Mouse (Mus musculus) adrenal gland (tissue): ENCODE results near the gene Sorbs1.
"Not testable (repeated sequence)": the region's sequence is repeated elsewhere in the genome, so short reads cannot be mapped to it uniquely, and the experiment has no call there.

Experiments used
- intact Hi-C: fragments of 180-260 bp; cut with DNase I; formaldehyde crosslinking; loops from one replicate; pipeline ENCODE4 v1.15.1; 2025
- long read RNA-seq, 2 experiments: library from polyadenylated mRNA; unstranded; transcript quantifications; one replicate each; pipeline ENCODE4 v2.0.0; 2020; ENCODE audit warnings: borderline replicate concordance in 1 of 2; ENCODE audit not compliant: insufficient replicate concordance in 1 of 2

The Sorbs1 gene
- long read RNA-seq, experiment 1, partial matches to known transcripts = 1 of 10 reads
- long read RNA-seq, experiment 1, other reads (novel, unspliced or antisense) = 8 of 10 reads
- long read RNA-seq, experiment 2, partial matches to known transcripts = 3 of 17 reads
- long read RNA-seq, experiment 2, other reads (novel, unspliced or antisense) = 13 of 17 reads

DNA sequence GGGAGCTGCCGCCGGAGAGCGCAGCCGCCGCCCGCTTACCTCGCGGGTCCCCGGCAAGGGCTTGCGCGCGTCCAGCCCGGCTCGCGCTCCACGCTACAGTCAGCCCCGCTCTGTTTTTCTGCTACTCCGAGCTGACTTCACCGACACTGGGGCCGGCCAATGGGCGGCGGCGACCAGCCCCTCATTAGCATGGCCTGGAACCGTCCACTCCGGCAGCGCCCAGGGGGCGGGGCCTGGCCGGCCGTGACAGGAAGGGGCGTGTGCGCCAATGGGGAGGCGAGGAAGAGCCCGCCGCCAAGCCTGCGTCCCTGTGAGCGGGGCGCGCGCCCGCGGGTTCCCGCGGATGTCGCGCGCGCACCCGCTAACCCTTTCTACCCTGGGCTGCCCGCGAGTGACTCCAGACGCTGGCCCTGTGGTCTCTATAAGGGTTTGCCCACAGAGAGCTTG is at the start of gene Sorbs1:
TSS of gene Sorbs1 (minus strand) at position 148 of the 447 bp plus-strand sequence.
- intact Hi-C loops = loop anchor here (2.0 kb wide), 1 partner anchor 113 kb away; no protein-coding TSS in a partner anchor

DNA sequence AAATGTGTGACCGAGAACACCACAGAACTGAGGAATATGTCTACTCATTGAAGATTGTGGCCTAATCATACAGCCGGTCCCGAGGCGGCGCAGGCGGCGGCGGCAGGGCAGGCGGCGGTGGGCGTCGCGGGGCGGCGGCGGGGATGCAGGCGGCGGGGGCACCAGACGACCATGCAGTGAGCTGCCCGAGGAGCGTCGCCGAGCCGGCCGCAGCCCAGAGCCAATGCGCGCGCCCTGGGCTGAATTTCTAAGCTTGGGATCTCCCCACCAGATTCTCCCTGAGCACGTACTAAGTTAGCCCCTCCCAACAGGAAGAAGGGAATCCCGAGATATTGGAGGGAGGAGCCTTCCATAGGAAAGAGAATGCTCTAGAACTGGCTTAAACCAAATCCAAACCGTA is 47.9 kb upstream of the Sorbs1 start:
- intact Hi-C loops = not testable (repeated sequence)

DNA sequence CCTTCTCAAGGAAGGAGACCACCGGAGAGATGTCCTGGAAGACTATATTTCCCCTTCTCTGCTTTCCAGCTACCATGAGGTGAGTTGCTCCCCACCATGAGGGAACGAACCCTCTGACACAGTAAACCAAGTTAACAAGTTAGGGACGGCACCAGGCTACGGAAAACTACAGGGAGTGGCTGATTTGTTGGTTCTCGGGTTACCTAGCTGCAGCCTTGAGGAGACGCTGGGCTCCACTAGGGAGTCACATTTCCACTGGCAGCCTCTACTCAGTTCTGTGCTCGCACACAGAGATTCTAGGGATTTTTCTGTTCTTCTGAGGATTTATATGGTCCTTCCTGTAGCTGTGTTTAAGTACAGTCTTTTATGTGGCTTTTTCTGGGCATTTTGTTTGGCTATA is 42.5 kb upstream of the Sorbs1 start:
- intact Hi-C loops = no loop called here

DNA sequence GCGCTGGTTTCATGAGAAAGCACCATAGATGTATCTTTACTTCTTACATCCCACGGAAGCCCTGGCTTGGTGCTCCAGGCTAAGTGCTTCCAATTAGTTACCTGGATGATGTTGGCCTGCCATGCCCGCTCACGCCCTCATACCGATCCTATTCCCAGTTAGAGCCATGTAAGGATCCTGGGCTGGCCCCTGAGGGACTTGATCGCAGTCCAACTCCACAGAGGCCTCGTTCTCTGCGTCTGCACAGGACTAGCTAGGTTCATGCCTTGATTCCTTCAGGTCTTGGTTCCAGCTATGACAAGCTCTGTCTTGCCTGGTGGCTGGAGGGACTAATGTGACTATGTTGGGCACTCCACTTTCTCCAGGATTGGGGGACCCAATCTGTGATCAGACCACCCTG is 41.6 kb upstream of the Sorbs1 start:
- intact Hi-C loops = no loop called here

DNA sequence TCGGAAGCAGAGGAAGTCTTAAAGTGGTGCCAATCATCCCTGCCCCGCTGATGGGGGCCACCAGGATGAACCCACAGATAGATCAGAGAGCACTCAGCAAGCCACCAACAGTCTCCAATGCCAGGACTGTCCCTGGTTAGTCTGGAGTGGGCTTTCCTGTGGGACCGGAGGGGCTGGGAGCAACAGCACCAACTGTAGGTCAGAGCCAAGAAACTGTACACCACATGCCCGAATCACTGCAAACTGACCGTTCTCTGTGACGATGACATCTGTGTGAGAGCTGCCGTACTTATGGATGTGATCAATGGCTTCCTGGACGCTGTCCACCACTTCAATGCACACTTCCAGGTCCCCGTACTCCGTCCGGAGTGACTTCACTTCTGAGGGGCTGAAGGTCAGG is 40.8 kb upstream of the Sorbs1 start:
- intact Hi-C loops = no loop called here

DNA sequence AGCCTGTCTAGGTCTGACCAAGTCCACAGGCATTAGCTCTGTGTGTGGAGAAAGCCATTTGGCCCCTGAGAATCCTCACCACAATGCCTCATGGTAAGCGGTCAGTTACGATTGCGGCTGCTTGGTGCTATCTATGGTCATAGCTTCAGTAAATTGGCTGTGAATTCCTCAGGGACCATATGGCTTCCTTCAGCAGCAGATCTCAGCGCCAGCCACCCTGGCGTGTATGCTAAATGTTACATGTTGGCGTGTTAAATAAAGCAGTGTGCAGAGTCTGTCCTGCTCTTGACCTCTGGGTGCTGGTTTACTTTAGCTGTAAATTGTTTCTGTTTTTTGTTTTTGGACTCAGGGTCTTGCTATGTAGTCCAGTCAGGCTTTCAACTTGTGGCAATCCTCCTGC is 40.3 kb upstream of the Sorbs1 start:
- intact Hi-C loops = no loop called here

DNA sequence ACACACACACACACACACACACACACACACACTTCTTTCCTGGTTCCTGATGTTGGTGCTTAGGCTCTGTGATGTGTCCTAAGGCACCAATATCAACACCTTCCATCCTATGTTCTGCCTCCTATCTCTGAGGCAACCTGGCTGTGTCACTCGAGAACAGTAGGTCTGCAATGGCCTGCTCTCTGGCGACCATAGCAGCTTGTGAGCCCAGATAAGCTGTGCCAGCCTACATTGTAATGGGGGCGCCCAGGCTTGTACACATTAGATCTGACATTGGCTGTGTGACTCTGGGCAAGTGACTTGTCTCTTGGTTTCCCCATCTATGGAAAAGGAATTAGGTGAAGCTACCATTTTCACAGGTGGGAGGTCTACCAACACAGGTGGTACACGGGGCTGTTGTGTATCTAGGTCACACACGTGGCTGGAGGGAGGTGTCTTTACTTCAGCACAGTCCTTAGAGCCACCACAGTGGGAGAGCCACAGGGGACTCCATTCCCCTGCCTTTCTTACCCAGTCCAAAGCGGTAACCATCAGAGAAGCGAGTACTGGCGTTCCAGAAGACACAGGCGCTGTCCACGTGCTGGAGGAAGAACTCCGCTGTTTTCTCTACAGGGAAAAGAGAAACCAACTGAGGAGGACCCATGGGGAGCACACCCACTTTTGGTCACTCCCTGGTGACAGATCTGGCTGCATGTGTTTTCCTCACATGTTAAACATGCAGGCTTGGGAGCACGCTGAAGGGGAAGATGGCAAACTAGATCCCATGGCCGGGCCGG is 39.6 kb upstream of the Sorbs1 start:
- intact Hi-C loops = no loop called here

DNA sequence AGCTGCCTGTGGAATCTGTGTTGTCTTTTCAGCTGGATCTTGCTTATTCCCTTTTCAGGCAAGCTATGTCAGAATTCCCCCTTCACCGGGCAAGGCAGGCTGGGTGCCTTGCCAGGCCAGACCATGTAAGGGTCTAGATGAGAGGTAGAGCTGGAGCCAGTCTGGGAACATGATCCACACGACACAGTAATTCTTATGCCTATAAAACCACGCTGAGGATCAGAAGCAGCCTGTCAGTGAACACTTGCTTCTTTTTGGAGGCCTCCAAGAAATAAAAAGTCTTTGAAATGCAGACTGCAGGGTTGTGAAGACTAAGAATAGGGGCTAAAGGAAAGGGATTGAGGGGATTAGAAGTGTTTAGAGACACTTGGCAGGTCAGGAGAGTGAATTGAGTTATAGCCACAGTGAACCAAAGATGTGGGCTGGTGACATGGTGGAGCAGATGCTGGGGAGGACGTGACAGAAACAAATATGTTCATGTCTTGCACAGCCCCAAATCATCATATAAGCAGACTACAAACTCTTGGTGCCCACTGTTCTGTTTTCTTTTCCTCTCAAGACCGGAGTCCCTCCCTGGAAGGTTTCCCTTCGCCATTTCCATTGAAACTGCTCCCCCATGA is 36.0 kb upstream of the Sorbs1 start:
- intact Hi-C loops = no loop called here

DNA sequence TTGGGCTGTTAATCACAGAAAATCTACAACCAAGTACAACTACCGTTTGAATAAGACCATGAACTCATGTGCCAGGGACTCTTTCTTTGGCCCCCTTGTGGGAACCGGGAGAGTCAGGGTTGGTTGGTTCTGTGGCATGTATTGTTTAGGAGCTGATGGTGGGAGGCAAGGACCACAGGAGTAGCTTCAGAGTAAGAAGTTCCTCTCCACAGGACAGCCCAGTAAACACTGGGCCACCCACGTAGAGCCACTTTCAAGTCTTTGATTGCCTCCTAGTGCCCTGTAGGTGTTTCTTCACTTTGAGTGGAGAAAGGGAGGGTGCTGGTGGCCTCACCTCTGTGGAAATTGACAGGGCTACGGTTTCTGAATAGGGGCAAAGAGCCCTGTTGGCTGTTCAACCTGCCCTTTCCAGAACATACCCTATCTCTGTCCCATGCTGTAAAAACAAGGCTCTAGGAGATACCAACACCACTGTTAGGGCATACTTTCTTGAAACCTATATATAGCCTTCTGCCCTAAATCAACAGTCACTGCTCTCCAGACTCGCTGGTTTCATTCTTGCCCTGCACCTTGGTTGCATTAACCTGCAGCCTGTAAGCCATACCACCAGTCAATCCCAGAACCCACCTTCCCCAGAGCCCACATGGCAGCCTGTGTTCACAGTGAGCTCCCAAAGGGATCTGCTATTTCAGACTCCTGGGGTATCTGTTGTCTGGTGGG is 35.4 kb upstream of the Sorbs1 start:
- intact Hi-C loops = no loop called here

DNA sequence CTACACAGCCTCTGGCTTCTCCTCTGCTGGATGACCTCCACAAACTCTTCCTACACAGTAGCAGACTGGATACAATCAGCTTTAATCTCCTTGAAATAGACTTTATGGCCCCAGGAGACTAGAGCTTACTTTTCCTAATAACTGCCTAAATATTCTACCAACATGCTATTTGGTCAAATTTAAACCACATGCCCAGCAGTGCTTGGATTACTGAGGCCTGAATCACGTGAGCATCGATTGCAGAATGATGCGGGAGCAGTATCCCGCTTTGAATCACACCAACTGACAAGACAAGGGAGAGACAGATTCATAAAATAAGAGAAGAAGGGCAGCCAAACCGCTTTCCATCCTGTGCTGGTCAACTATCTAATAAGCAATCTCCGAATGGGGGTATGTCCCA is 34.8 kb upstream of the Sorbs1 start:
- intact Hi-C loops = no loop called here

DNA sequence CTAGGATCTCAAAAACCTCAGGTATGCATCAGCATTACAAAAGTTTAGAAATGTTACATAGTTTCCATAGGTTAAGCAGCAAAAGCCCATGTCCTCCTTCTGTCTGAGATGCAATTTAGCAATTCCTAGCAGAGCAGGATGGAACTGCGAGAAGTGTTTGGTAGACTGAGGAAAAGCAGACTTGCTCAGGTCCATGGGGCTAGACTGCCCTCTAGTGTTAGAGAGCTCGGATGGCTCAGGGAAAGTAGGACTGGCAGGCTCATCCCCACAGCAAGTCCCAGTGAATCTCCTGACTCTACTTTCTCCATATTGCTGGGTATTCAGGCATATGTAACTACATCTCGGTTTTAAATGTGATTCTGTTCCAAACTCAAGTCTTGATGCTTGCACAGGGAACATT is 31.3 kb upstream of the Sorbs1 start:
- intact Hi-C loops = loop anchor here (1.0 to 2.0 kb wide), 2 partner anchors 154 to 200 kb away; no protein-coding TSS in a partner anchor

DNA sequence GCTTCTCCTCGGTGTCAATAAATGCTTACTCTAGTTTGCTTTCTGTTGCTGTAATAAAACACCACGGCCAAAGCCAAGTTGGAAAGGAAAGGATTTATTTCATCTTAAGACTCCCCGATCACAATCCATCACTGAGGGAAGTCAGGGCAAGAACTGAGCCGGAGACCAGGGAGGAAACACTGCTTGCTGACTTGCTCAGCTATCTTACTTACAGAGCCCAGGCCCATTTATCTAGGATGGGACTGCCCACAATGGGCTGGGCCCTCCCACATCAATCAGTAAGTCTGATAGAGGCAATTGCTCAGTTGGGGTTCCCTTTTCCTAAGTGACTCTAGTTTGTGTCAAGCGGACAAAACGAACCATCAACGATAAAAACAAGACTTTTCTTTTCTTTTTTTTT is 29.2 kb upstream of the Sorbs1 start:
- intact Hi-C loops = no loop called here

DNA sequence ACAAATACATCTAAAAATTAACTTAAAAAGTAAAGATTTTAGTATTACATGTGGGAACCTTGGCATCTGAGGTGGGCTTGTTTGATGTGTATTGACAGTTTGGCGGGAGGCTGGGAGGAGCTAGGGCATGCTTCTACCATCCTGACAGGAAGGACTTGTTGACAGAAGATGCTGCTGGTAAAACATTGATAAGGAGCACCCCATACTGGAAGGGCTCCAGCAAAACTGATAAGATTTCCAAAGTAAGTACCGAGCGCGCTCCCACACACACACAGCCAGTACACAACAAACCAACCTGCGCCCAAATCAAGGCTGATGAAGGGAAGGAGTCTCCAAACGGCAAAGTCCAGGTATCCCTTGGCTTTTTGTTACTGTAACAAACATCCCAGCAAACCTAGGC is 22.9 kb upstream of the Sorbs1 start:
- intact Hi-C loops = no loop called here

DNA sequence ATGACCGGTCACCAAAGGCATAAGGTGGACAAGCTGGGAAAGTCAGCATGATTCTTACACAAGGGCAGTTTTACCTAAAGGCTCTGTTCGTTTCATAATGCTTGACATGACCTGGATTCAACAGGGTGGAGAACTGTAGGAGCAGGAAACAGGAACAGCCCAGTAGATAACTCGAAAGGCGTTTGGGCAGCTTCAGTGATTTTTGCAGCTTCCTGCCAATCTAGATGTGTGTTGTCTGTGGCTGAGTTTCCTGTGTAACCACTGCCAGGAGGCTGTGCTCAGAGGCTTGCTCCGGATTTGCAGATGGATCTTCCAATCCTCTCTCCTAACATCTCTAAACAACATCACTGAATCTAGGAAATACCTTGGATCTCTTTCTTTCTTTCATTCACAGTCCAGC is 18.9 kb upstream of the Sorbs1 start:
- intact Hi-C loops = no loop called here

DNA sequence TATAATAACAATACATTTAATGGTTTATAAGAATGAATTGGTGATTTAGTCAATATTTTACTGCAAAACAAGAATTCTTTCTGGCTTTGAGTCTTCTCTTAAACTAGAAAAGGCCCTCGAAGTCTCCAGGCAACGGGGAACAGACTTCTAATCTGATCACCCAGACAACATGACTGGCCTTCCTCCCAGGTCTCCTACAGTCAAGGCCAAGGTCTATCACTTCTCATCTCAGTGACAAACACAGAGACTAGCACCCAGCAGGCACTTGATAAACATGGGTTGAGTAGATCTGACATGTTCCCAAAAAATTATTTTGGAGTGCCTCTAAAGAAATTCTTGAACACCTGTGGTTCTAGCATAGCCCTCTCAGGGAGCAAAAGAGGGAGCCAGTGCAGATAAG is 16.7 kb upstream of the Sorbs1 start:
- intact Hi-C loops = no loop called here

DNA sequence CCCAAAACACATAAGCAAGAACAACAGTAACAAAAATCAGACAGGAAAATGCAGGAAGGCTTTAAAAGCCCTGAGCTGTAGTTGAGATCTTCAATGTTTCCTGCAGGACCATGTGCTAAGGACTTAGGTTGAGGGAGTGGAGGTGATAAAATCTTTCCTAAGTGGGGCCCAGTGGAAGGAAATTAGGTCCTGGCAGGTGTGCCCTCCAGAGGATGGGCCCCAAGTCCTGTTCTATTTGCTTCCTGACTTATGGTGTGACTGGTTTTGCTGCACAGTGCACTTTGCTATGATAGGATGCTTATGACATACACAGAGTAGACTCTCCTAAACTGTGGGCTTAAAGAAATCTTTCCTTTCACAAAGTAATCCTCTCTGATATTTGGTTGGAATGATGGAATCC is 14.7 kb upstream of the Sorbs1 start:
- intact Hi-C loops = no loop called here

DNA sequence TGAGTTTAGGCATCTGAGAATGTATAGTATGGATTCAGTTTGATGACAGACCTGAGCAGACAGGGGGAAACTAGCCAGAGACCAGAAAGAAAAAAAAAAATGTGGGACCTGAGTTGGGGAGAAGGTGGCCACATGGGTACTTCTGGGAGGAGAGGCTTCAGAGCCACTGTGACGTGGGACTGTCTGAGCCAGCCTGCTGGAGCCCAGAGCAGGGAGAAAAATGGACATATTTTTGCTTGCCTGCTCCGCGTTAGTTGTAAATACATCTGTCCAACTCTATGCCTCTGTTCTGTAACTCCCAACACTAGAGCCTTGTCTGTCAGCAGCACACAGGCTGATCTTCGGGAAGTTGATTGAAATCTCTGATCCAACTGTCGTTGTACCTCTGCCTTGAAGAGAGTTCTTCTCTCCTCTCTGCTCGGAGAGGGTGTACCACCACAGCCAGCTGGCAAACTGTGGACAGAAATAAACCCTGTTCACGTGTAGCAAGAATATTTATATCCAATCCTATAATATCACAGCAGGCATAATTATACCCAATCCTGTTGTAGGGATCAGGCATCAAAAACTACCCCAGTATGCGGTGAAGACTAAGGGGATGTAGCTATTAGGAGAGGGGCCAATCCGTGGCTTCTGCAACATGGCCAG is 12.9 kb upstream of the Sorbs1 start:
- intact Hi-C loops = no loop called here

DNA sequence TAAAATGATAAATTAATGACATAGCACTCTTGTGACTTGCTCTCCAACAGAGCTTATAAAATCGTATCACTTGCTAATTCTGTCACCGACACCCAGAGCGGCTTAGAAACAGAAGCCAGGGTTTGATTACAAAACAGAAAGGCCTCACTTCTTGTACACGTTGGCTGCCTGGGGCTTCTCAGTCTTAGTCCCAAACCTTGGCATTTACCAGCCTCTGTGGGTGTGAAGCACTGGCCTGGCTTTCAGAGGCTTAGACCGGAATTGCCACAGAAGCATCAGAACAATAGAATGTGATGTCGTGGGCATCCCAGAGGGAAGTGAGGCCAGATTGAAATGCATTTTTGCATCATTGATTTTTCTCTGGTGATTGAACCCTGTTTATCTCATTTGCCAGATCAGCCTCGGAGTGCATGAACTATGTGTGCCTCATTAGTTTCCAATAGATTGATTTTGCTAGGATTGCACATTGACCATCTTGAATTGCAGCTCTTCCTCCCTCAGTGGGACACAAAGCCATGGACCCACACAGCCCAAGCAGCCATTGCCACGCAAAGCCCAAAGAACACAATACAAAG is 9.9 kb upstream of the Sorbs1 start:
- intact Hi-C loops = no loop called here

DNA sequence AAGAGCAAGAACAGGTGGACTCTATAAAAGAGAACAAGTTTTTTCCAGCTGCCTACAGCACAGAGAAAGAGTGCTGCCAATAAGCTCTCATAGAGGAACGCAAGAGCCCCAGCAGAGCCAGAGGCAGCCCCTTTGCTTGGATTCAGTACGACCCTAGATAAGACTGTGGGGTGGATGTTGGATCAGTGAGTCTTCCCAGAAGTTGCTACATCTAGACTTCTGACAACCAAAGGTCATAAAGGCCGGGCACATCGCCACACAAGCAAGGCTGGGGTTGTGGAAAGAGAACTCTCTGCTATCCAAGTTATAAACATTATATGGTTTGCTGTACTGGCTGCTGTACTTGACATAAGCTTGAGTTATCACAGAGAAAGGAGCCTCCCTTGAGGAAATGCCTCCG is 6.8 kb upstream of the Sorbs1 start:
- intact Hi-C loops = no loop called here

DNA sequence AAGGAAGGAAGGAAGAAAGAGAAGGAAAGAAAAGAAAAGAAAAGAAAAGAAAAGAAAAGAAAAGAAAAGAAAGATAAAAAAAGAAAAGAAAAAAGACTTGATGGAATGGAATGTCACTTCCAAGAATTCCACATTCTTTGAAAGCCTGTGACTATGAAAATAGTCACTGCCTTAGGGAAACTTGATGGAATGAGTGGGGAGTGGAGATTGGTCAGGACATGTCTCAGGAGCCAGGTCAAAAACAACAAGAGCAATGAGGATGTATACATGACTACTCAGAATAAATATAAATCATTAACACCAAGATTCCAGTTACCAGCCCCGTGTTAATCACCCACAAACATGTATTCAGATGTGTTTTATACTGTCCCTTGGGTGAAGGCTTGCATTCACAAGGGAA is 5.1 kb upstream of the Sorbs1 start:
- intact Hi-C loops = no loop called here

DNA sequence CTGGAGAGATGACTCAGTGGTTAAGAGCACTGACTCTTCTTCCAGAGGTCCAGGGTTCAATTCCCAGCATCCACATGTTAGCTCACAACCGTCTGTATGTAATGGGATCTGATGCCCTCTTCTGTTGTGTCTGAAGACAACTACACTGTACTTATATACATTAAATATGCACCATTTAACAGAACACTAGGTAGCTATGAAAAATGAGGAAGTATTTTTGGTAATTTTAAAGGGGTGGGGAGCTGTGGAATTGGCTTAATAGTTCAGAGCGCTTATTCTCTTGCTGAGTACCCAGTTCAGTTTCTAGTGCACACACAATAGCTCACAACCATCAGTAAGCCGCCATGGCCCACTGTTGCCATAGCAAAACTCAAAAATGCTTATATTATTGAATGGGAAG is 2.0 kb upstream of the Sorbs1 start:
- intact Hi-C loops = no loop called here
